Mouse (Mus musculus) mature B cell (primary cell): ENCODE measurements around the gene Dnajb14.
"Not testable (repeated sequence)": the region's sequence is repeated elsewhere in the genome, so short reads cannot be mapped to it uniquely, and the experiment has no call there.

Experiments used
- in situ Hi-C: fragments of 300-500 bp; cut with MboI; formaldehyde crosslinking; loops from 2 replicates; pipeline ENCODE4 v1.14.3; 2019

The Dnajb14 gene

GRCm38 (mm10) chr3:137917694-137918171 lies 50.3 kb downstream of the Dnajb14 start:
- in situ Hi-C loops, result no loop called here

- in situ Hi-C loops, result no loop called here
Measured at GRCm38 (mm10) chr3:137918172-137918931, 50.9 kb downstream of the Dnajb14 start, which contains the start of gene Lamtor3. Gene Lamtor3 (plus strand): TSS chr3:137918506.

GRCm38 (mm10) chr3:137918932-137919311 lies 51.4 kb downstream of the Dnajb14 start:
- in situ Hi-C loops, result no loop called here

- in situ Hi-C loops, result no loop called here
Measured at GRCm38 (mm10) chr3:137919398-137919797, 51.9 kb downstream of the Dnajb14 start.

- in situ Hi-C loops, result no loop called here
Measured at GRCm38 (mm10) chr3:137920594-137920993, 53.1 kb downstream of the Dnajb14 start.

- in situ Hi-C loops, result no loop called here
Measured at GRCm38 (mm10) chr3:137927010-137927409, 59.5 kb downstream of the Dnajb14 start.

- in situ Hi-C loops, result no loop called here
Measured at GRCm38 (mm10) chr3:137929940-137930339, 62.5 kb downstream of the Dnajb14 start.

- in situ Hi-C loops, result no loop called here
Measured at GRCm38 (mm10) chr3:137932748-137933147, 65.3 kb downstream of the Dnajb14 start.

- in situ Hi-C loops, result no loop called here
Measured at GRCm38 (mm10) chr3:137933986-137934385, 66.5 kb downstream of the Dnajb14 start.

- in situ Hi-C loops, result no loop called here
Measured at GRCm38 (mm10) chr3:137935570-137936525, 68.4 kb downstream of the Dnajb14 start.

- in situ Hi-C loops, result no loop called here
Measured at GRCm38 (mm10) chr3:137936541-137936940, 69.1 kb downstream of the Dnajb14 start.

GRCm38 (mm10) chr3:137938608-137939007 lies 71.1 kb downstream of the Dnajb14 start:
- in situ Hi-C loops, result no loop called here

- in situ Hi-C loops, result no loop called here
Measured at GRCm38 (mm10) chr3:137940757-137941156, 73.3 kb downstream of the Dnajb14 start.

- in situ Hi-C loops, result no loop called here
Measured at GRCm38 (mm10) chr3:137941555-137941954, 74.1 kb downstream of the Dnajb14 start.

- in situ Hi-C loops, result no loop called here
Measured at GRCm38 (mm10) chr3:137942098-137942622, 74.7 kb downstream of the Dnajb14 start.

- in situ Hi-C loops, result no loop called here
Measured at GRCm38 (mm10) chr3:137943737-137944154, 76.3 kb downstream of the Dnajb14 start.

GRCm38 (mm10) chr3:137946827-137947226 lies 79.4 kb downstream of the Dnajb14 start:
- in situ Hi-C loops, result no loop called here

- in situ Hi-C loops, result no loop called here
Measured at GRCm38 (mm10) chr3:137947525-137947924, 80.0 kb downstream of the Dnajb14 start.

GRCm38 (mm10) chr3:137950191-137950885 lies 82.9 kb downstream of the Dnajb14 start:
- in situ Hi-C loops, result no loop called here

GRCm38 (mm10) chr3:137951302-137951701 lies 83.8 kb downstream of the Dnajb14 start:
- in situ Hi-C loops, result not testable (repeated sequence)

- in situ Hi-C loops, result no loop called here
Measured at GRCm38 (mm10) chr3:137951819-137952218, 84.3 kb downstream of the Dnajb14 start.
